Mouse (Mus musculus): Measurements from ENCODE around the gene Clec3b. TPM values are rescaled to one million over a fixed set of nuclear protein-coding genes. Genes with fewer than 3 reads are reported as not detected.

Clec3b gene
- polyA plus RNA-seq, 1 experiment from 2014 or later, result 0.99 TPM

DNA sequence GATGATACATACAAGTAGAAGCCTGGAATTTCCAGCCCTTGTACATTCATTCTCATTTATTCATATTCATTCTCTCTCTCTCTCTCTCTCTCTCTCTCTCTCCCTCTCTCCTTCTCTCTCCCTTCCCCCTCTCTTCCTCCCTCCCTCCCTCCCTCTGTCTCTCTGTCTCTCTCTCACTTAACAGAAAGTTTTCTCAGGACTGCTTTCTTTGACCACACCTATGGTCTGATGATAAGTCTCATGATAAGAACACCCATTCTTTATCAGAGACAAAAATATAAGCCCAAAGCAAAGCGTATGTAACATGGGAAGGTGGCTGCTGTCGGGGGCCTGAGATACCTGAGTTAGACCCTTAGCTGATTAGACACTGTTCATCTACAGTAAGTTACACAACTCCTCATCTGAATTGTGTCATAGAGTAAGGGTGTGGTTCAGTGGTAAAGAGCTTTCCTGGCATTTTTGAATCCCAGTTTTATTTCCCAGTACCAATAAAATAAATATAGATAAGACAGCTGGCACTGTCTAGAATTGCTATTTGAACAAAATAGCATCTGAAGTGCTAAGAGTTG, 26.2 kb upstream of the Clec3b start:
- Histone ChIP-seq H3K4me1 (replicated peaks) (no peaks in the 10 kb centered on the region), H3K27ac (replicated peaks) (no peak overlapping the region), H3K4me2 (no peak overlapping the region), H3K4me3 (no peak overlapping the region), H3K36me3 (peaks cover 73% of the 10 kb centered on the region), H3K27me3 (no peaks in the 10 kb centered on the region), H3K9me3 (no peaks in the 10 kb centered on the region), H3K9ac (no peak overlapping the region)
- 100% methylated on average over 2 of the region's 2 CpGs for WGBS
- ATAC-seq (ENCODE audit: low read depth), result no peak

DNA sequence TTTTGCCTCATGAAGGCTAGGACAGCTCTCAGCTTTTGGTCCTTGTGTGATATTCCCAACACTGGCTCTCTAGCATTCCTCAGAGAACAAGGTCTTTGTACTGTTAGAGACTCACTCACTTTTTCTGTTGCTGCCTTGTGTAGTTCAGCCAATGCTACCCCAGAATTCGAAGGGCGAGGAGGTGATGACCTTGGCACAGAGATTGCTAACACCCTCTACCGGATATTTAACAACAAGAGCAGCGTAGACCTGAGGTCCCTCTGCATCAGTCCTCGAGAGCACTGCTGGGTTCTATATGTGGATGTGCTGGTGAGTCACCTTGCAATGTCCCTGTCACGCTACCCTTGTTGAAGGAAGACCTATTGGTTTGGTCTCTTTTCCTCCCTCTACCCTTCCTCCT, 23.1 kb upstream of the Clec3b start:
- no peaks in the 10 kb centered on the region for H3K9me3 ChIP-seq
- no peak overlapping the region for H3K27ac ChIP-seq (replicated peaks)
- no peaks in the 10 kb centered on the region for H3K27me3 ChIP-seq
- no peak for ATAC-seq (ENCODE audit: low read depth)
- H3K4me3 ChIP-seq, result no peak overlapping the region
- no peak overlapping the region for H3K4me2 ChIP-seq
- H3K36me3 ChIP-seq, result peaks cover 74% of the 10 kb centered on the region
- H3K9ac ChIP-seq, result no peak overlapping the region
- no peaks in the 10 kb centered on the region for H3K4me1 ChIP-seq (replicated peaks)
- WGBS, result 93% methylated on average over 6 of the region's 6 CpGs

DNA sequence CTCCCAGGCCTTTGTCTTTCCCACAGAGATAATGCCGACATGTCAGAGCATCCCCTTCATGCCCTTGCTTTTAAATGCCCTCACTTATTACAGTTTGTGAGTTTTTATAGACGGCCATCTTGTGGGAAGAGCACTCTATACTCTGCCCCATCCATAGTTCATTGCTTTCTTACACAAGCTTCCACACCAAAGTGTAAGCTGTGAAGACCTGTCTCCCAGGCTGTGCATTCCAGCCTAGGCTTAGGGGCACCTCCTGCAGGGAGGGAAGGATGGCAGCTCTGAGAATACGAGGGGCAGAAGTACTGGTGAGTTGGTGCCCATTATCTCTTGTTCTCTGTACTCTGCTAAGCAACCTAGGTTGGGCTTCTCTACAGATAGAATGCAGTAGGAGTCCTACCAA, 17.8 kb upstream of the Clec3b start:
- Histone ChIP-seq H3K36me3 (peaks cover 99% of the 10 kb centered on the region), H3K27ac (replicated peaks) (no peak overlapping the region), H3K4me3 (no peak overlapping the region), H3K9ac (no peak overlapping the region), H3K27me3 (no peaks in the 10 kb centered on the region), H3K9me3 (no peaks in the 10 kb centered on the region), H3K4me2 (no peak overlapping the region), H3K4me1 (replicated peaks) (peaks cover 5% of the 10 kb centered on the region; the same call in 1 of the 2 replicates)
- ATAC-seq (ENCODE audit: low read depth), result no peak
- 95% methylated on average over 3 of the region's 3 CpGs for WGBS

GRCm38 (mm10) chr9:123136953-123137682, 13.6 kb upstream of the Clec3b start:
- H3K4me3 ChIP-seq, result no peak overlapping the region
- H3K27ac ChIP-seq (replicated peaks), result peak overlapping the region; percentile 7; the same call in 1 of the 2 replicates
- 74% methylated on average over 7 of the region's 7 CpGs for WGBS
- peaks cover 23% of the 10 kb centered on the region for H3K4me1 ChIP-seq (replicated peaks)
- peaks cover 79% of the 10 kb centered on the region for H3K36me3 ChIP-seq
- H3K4me2 ChIP-seq, result no peak overlapping the region
- no peaks in the 10 kb centered on the region for H3K27me3 ChIP-seq
- H3K9me3 ChIP-seq, result no peaks in the 10 kb centered on the region
- ATAC-seq (ENCODE audit: low read depth), result no peak
- H3K9ac ChIP-seq, result no peak overlapping the region

GRCm38 (mm10) chr9:123138891-123139474, 11.8 kb upstream of the Clec3b start:
- H3K27me3 ChIP-seq, result no peaks in the 10 kb centered on the region
- no peak overlapping the region for H3K9ac ChIP-seq
- peak; percentile 82 for ATAC-seq (ENCODE audit: low read depth)
- H3K9me3 ChIP-seq, result peaks cover 9% of the 10 kb centered on the region; the same call in 1 of the 2 replicates
- no peak overlapping the region for H3K4me3 ChIP-seq
- peaks cover 23% of the 10 kb centered on the region for H3K4me1 ChIP-seq (replicated peaks)
- H3K36me3 ChIP-seq, result peaks cover 77% of the 10 kb centered on the region
- no peak overlapping the region for H3K4me2 ChIP-seq
- peak overlapping the region; percentile 66 for H3K27ac ChIP-seq (replicated peaks)
- 45% methylated on average over 5 of the region's 5 CpGs for WGBS

- no peak overlapping the region for H3K4me2 ChIP-seq
- peaks cover 14% of the 10 kb centered on the region for H3K9me3 ChIP-seq
- 86% methylated on average over 4 of the region's 4 CpGs for WGBS
- no peak overlapping the region for H3K9ac ChIP-seq
- no peak for ATAC-seq (ENCODE audit: low read depth)
- H3K27me3 ChIP-seq, result no peaks in the 10 kb centered on the region
- no peak overlapping the region for H3K4me3 ChIP-seq
- H3K27ac ChIP-seq (replicated peaks), result peak overlapping the region; percentile 66
- peaks cover 73% of the 10 kb centered on the region for H3K36me3 ChIP-seq
- H3K4me1 ChIP-seq (replicated peaks), result peaks cover 23% of the 10 kb centered on the region
Measured at GRCm38 (mm10) chr9:123139887-123140614, 10.7 kb upstream of the Clec3b start.

GRCm38 (mm10) chr9:123148430-123148829, 2.3 kb upstream of the Clec3b start:
- H3K4me2 ChIP-seq, result no peak overlapping the region
- 77% methylated on average over 5 of the region's 5 CpGs for WGBS
- ATAC-seq (ENCODE audit: low read depth), result no peak
- no peaks in the 10 kb centered on the region for H3K4me1 ChIP-seq (replicated peaks)
- no peak overlapping the region for H3K27ac ChIP-seq (replicated peaks)
- H3K9me3 ChIP-seq, result peaks cover 12% of the 10 kb centered on the region
- no peak overlapping the region for H3K9ac ChIP-seq
- H3K4me3 ChIP-seq, result no peak overlapping the region
- H3K36me3 ChIP-seq, result peaks cover 21% of the 10 kb centered on the region
- H3K27me3 ChIP-seq, result no peaks in the 10 kb centered on the region

DNA sequence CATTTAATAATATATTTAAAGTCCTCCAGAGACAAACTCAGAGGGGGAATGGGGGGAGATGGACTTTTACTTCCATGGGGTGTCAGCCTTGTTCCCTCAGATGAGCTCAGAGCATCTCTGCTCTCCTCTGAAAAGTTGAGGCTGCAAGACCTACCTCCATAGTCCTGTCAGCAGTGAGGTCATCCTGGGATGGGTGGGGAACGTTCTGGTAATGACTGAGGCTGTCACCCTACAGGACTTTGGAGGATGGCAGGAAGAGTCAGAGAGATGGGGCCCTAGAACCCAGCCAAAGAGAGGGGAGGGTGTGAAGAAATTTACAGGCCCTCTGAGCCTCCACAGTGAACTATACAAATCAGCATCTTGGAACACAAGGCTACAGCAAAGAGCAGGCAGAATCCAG, 815 bp downstream of the Clec3b start:
- H3K9me3 ChIP-seq, result no peaks in the 10 kb centered on the region
- WGBS, result 72% methylated on average over 1 of the region's 1 CpGs
- ATAC-seq (ENCODE audit: low read depth), result no peak
- no peak overlapping the region for H3K4me3 ChIP-seq
- no peak overlapping the region for H3K27ac ChIP-seq (replicated peaks)
- H3K27me3 ChIP-seq, result no peaks in the 10 kb centered on the region
- H3K36me3 ChIP-seq, result no peaks in the 10 kb centered on the region
- no peak overlapping the region for H3K9ac ChIP-seq
- H3K4me1 ChIP-seq (replicated peaks), result no peaks in the 10 kb centered on the region
- no peak overlapping the region for H3K4me2 ChIP-seq

DNA sequence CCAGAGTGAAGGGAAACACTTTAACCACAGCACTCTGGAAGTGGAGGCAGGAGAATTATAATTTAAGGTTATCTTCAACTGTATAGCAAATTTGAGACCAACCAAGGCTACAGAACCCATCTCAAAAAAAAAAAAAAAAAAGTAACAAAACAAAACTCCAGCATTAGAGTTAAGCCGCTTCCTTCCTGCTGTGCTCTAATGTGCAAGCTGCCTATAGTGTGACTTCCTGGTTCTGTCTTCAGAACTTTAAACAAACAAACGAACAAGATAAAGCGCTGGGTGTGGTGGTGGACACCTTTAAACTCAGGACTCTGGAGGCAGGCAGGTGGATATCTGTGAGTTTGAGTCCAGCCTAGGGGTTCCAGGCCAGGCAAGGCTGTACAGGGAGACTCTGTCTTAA, 1.3 kb downstream of the Clec3b start:
- Histone ChIP-seq H3K4me1 (replicated peaks) (no peaks in the 10 kb centered on the region), H3K4me2 (no peak overlapping the region), H3K9me3 (no peaks in the 10 kb centered on the region), H3K27me3 (no peaks in the 10 kb centered on the region), H3K4me3 (no peak overlapping the region), H3K27ac (replicated peaks) (no peak overlapping the region), H3K36me3 (no peaks in the 10 kb centered on the region), H3K9ac (no peak overlapping the region)
- WGBS, result 85% methylated on average over 3 of the region's 3 CpGs
- ATAC-seq (ENCODE audit: low read depth), result no peak

GRCm38 (mm10) chr9:123153121-123153520, 2.4 kb downstream of the Clec3b start:
- H3K9ac ChIP-seq, result no peak overlapping the region
- H3K27ac ChIP-seq (replicated peaks), result no peak overlapping the region
- no peak overlapping the region for H3K4me2 ChIP-seq
- 96% methylated on average over 2 of the region's 2 CpGs for WGBS
- no peaks in the 10 kb centered on the region for H3K9me3 ChIP-seq
- no peaks in the 10 kb centered on the region for H3K4me1 ChIP-seq (replicated peaks)
- no peaks in the 10 kb centered on the region for H3K36me3 ChIP-seq
- H3K4me3 ChIP-seq, result no peak overlapping the region
- H3K27me3 ChIP-seq, result no peaks in the 10 kb centered on the region
- ATAC-seq (ENCODE audit: low read depth), result no peak

DNA sequence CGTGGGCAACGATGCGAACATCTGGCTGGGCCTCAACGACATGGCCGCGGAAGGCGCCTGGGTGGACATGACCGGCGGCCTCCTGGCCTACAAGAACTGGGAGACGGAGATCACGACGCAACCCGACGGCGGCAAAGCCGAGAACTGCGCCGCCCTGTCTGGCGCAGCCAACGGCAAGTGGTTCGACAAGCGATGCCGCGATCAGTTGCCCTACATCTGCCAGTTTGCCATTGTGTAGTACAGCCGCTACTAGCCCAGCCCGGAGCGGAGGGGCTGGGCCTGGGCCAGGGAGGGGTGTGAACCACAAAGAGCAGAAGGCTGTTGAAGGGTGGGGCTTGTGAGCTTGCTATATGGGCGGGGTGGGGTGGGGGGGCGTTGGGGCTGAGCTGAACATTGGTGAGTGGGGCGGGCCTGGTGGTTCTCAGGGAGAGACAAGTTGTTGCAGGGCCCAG, 6.2 kb downstream of the Clec3b start:
- Histone ChIP-seq H3K9me3 (no peaks in the 10 kb centered on the region), H3K27me3 (no peaks in the 10 kb centered on the region), H3K9ac (no peak overlapping the region), H3K4me2 (peak overlapping the region; percentile 43), H3K4me1 (replicated peaks) (no peaks in the 10 kb centered on the region), H3K27ac (replicated peaks) (no peak overlapping the region), H3K36me3 (no peaks in the 10 kb centered on the region), H3K4me3 (peak overlapping the region; percentile 20)
- WGBS, result 30% methylated on average over 29 of the region's 30 CpGs
- ATAC-seq (ENCODE audit: low read depth), result peak; percentile 54; the same call in 1 of the 2 replicates

DNA sequence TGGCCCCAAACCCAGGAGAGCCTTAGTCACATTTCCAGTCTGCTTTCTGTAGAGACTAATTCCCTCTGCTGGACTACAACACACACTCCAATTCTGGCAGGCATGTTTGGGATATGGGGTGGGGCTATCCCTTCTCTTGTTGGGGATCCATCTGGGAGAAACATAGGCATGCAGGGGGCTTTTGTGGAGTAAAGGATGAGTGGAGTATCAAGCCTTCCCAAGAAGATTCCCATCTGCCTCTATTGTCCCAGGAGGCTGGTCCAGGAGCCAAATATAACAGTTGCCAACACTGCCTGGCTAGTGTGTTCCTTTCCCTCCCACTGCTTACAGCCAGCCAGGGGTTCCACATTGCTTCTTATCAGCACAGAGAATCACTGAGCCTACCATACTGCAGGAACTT, 7.0 kb downstream of the Clec3b start:
- Histone ChIP-seq H3K4me1 (replicated peaks) (no peaks in the 10 kb centered on the region), H3K27me3 (no peaks in the 10 kb centered on the region), H3K4me3 (no peak overlapping the region), H3K9ac (no peak overlapping the region), H3K36me3 (no peaks in the 10 kb centered on the region), H3K4me2 (no peak overlapping the region), H3K27ac (replicated peaks) (no peak overlapping the region), H3K9me3 (no peaks in the 10 kb centered on the region)
- no peak for ATAC-seq (ENCODE audit: low read depth)
